Mouse (Mus musculus) cerebellum, adult (tissue): ENCODE results near the gene Pcbp1.
"Not testable (repeated sequence)": the region's sequence is repeated elsewhere in the genome, so short reads cannot be mapped to it uniquely, and the experiment has no call there.

Experiments
- ATAC-seq: cut with Nextera tagmentation; 2 replicates; pipeline ENCODE4 v1.9.2; 2017; ENCODE audit warnings: mild to moderate bottlenecking, moderate library complexity, mixed read lengths; ENCODE audit not compliant: insufficient number of reproducible peaks, low FRiP score, low TSS enrichment

Pcbp1 gene

GRCm38 (mm10) chr6:86496585-86496984 lies 29.5 kb downstream of the Pcbp1 start:
- ATAC-seq, result no peak

DNA sequence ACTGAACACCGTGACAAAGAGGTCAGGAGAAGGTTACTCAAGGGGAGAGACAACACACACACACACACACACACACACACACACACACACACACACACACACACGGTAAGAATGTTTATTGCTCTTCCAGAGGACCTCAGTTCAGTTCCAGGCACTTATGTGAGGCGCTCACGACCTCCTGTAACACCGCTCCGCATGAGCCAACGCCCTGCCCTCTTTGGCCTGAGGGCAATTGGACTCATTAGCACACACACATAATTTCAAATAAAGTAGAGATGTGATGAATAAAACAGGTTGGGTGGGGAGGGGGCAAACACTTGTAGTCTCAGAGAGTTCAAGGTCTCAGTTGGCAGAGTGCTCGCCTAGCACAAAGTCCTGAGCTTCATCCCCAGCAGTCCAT lies 30.0 kb downstream of the Pcbp1 start:
- ATAC-seq, result no peak

DNA sequence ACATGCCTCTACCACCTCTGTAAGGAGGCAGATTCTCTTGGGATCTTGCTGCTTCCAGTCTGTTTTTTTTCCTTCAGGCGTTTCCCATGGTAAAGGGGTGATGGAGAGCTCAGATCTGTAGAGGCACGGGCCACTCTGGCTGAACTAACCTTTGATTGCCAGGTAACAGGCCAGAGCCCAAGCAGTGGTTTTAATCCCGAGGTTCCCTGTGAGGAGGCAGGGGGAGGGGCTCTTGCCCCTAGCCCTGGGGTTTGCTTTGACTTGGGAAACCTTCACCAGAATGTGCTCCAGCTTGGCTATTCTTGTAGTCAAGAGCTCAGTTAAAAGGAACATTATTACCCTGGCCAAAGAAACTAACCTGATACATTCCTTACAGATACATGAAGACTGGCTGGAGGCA lies 30.5 kb downstream of the Pcbp1 start:
- no peak for ATAC-seq

GRCm38 (mm10) chr6:86494767-86495166 lies 31.4 kb downstream of the Pcbp1 start:
- no peak for ATAC-seq

DNA sequence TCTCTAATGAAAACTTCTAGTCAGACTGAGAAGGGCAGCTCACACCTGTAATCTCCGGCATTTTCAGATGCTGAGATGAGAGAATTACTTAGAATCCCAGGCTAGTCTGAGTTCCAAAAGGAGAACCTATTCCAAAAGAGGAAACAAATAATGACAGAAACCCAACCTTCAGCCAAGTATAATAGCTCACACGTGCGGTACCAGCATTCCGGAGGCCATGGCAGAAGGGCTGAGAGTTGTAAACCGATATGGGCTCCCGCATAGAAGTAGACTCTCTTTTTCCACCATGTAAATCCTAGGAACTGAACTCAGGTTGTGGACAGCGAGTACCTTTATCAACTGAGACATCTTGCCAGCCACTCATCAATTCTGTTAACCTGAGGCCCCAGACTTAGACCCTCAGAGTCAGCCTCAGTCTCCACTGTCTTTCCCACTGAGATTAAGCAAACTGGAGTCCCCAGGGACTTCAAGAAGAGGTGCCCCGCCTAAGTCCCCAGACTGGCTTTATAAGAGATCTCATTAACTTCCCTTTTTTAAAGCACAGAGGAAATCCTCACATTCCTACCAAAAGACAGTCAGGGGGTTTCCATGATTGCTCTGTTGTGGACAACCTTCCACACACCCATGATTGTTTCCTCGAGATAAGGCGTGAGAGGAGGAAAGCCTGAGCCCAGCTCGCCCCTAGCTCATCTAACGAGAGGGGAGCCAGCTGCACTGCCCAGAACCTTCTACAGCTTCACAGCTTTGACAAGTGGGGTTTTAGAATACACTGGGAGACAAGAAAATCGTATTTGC lies 32.5 kb downstream of the Pcbp1 start:
- no peak for ATAC-seq

DNA sequence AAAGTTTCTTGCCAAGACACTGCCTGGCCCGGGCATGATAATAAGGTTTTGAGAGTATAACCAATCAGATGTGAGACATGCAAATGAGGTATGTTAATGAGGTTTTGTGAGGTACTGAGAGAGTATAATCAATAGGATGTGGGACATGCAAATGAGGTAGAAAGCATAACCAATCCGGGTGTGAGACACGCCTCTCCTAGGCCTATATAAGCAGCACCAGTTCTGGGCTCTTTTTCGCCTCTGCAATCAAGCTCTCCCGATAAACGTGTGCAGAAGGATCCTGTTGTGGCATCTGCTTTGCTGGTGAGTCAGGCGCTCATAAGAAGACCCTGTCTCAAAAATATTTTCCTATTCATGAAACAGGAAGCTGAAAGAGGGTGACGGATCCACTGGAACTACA lies 35.7 kb downstream of the Pcbp1 start:
- ATAC-seq, result not testable (repeated sequence)

DNA sequence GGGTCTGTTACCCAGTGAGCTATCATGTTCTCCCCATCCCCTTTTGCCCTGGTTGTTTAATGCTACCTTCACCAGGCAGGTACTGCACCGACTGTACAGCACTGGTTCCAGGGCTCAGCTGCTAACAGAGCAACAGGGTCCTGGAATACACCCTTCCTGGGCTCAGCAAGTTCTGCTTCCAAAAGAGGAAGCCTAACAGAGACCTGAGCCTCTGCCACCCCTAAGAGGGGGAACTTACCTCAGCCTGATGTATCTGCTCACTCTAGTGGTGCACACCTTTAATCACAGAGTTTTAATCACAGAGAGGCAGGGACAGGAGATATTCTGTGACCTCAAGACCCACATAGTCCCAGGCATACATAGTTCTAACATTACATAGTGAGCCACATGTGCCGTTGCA lies 36.2 kb downstream of the Pcbp1 start:
- ATAC-seq, result no peak

GRCm38 (mm10) chr6:86488149-86488485 lies 38.0 kb downstream of the Pcbp1 start:
- no peak for ATAC-seq

DNA sequence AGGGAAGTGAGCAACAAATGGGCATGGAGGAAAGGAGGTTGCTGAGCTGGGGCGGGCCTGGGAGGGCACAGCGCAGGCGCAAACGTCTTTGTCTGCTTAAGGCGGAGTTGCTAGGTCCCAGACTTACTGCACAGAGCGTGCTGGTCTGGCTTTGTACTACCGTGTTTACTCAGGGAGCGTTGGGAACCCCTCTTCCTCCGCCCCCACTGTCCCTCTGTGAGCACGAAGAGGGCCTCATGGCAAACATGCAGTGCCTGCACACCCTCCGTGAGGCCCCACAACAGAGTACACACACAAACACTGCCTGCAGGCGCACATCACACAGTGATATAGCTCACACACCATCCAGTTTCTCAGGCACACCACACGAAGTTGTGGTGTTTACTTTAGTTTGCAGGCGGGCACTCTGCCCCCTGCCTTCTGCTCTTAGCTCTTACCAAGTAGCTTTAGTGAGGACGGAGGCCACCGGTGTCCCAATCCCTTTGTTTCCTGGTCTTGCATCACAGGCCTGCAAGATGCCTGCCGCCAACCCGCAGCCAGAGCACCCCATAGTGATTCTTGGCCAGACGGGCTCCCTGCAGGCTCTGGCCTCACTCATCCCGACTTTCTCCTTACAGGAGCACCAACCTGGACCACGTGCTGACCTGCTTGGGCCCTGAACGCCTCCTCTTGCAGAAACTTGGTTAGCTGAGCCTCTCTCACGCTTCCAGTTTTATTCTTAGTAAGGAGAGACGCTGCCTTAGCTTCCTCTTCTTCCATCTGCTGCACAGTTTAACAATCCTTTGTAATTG lies 38.6 kb downstream of the Pcbp1 start:
- ATAC-seq, result peak; percentile 81

- ATAC-seq, result no peak
Observed at GRCm38 (mm10) chr6:86485943-86486640, 40.0 kb downstream of the Pcbp1 start.

GRCm38 (mm10) chr6:86481871-86482270 lies 44.2 kb downstream of the Pcbp1 start:
- no peak for ATAC-seq

DNA sequence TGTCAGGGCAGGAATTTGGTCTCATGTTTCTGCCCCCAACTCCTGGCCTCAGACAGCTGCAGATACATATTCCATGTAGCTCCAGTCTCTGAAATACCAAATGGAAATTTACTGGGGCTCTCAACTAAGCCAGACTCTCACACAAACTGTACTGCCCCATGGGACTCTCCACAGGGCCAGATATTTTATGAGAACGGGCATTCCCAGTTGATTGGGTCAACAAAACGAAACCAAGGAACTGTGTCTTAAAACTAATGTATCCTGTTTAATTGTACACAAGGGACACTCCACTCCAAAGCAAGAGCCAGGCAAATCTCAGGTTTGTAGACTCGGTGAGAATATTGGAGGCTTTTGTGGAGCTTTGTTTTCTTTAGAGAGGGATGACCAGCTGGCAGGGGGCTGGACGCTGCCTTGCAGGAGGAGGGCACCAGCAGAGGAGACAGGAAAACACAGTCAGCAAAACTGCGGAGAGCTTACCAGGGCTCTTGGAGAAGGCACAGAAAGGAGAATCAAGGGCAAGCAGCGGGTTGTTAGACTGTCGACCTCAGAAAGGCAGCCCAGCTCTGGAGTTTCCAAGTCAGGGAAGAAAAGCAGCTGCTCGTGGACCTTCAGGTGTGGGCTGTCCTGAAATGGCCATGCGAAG lies 45.8 kb downstream of the Pcbp1 start:
- ATAC-seq, result peak; percentile 39; the same call in 1 of the 2 replicates

GRCm38 (mm10) chr6:86479816-86480188 lies 46.3 kb downstream of the Pcbp1 start:
- no peak for ATAC-seq

- ATAC-seq, result no peak
Observed at GRCm38 (mm10) chr6:86479311-86479710, 46.8 kb downstream of the Pcbp1 start.

DNA sequence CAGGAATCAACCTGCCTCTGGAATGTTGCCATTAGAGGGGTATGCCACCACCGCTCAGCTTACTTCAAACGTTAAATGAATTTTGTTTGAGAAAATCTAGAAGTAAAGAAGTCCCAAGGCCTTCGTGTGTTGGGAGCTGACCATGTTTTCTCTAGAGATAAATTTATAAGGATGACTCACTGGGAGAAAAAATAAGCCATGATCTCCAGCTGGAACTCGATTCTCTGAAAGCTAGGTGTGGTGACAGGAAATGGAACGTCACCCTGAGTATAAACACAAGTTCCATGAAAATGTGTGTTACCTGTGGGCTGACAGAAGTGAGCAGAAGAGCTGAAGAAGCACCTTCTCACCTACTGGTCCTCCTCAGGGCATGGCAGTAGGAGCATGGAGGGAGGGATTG lies 49.2 kb downstream of the Pcbp1 start:
- no peak for ATAC-seq

GRCm38 (mm10) chr6:86475462-86476167 lies 50.5 kb downstream of the Pcbp1 start:
- ATAC-seq, result no peak

DNA sequence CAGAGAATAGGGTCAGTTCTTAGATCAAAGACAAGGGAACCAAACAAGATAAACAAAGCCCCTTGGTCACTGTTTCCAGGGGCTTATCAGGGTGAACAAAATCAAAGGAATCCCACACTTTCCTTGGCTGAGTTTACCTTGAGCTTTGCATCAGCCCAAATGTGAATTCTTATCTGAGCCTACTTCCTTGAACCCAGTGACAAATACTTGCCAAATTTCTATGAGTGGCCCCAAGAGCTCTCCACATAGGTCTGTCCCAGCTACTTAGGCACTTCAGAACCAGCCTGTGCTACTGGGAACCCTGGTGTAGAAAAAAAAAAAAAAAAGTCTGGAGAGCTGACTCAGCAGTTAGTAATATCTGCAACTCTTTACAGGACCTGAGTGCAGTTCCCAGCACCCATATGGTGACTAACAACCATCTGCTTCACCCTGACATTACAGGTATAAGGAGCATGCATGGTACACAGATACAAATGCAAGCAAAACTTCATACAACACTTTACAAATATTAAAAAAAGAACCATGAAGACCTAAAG lies 51.4 kb downstream of the Pcbp1 start:
- ATAC-seq, result no peak
